Mouse (Mus musculus): Measurements from ENCODE around the gene Mdm4.

DNA sequence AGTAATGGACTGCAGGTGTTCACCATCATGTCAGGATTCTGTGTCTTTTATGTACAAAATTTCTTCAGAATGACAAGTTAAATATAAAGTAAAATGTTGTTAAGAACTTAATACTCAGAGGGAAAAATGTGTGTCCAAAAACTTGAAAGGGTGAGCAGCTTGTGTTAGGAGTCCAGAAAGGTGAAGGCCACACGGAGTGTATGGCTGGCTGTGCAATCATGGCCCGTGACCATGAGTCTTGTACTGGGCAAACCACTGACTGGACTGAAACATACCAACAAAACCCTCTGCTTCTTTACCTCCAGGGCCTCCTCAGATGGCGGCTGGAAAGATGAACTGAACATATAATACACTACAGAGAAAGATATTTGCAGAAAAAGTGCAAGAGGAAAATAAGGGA lies 23.8 kb downstream of the Mdm4 start:
- TF ChIP-seq CTCF (IDR thresholded peaks at IDR 0.05; ENCODE audit: control insufficient read depth, insufficient read depth, low read length) (no peak), POLR2A (IDR thresholded peaks at IDR 0.05; ENCODE audit: borderline replicate concordance, control insufficient read depth, low read depth, low read length) (no peak)
